ENCODE assay signal across 8 mouse cellular contexts in genomic region chr7:99155311-99156289, GRCm38 (mm10). TPM values are rescaled to one million over a fixed set of nuclear protein-coding genes. Genes with fewer than 3 reads are reported as not detected.
A peak's percentile ranks its signal among the peaks of the same experiment; 100 is the strongest.
DNase-seq lines count a peak whose midpoint lies in the region; ATAC-seq and TF ChIP-seq lines count a peak whose summit lies in the region.

No protein-coding gene starts in this region.

- peaks cover 14% of the 10 kb centered on the region for H3K4me1 ChIP-seq in heart, adult 2 months (ENCODE audit: control insufficient read depth, insufficient read depth, low read length)
- H3K4me1 ChIP-seq in forebrain, embryonic 11.5 days (replicated peaks; ENCODE audit: control insufficient read depth, insufficient read depth, low read length) = peaks cover 7% of the 10 kb centered on the region; the same call in 1 of the 2 replicates

- H3K9me3 ChIP-seq in forebrain, embryonic 11.5 days (ENCODE audit: control insufficient read depth, low read length) = no peaks in the 10 kb centered on the region

- ATAC-seq in forebrain, embryonic 11.5 days (replicated peaks; ENCODE audit: low FRiP score) = peak; percentile 75

- no peak for TF ChIP-seq CTCF in heart, adult 2 months (IDR thresholded peaks at IDR 0.05)

- intact Hi-C loops in heart, adult 2 months (cut with DNase I) = no loop called here
- intact Hi-C loops in heart, postnatal 14 days (cut with DNase I) = no loop called here

- no peak for TF ChIP-seq POLR2A in heart, adult 2 months (IDR thresholded peaks at IDR 0.05; ENCODE audit: insufficient read depth, low read depth, low read length)

- H3K4me3 ChIP-seq in heart, adult 2 months = no peak overlapping the region
- H3K4me3 ChIP-seq in forebrain, embryonic 11.5 days (ENCODE audit: low read depth, low read length) = peak overlapping the region; percentile 1; the same call in 1 of the 2 replicates

- no peak overlapping the region for H3K27ac ChIP-seq in heart, adult 2 months
- peak overlapping the region; percentile 18; the same call in 1 of the 2 replicates for H3K27ac ChIP-seq in forebrain, embryonic 11.5 days (ENCODE audit: low read depth, low read length)

- H3K79me2 ChIP-seq in heart, adult 2 months (replicated peaks; ENCODE audit: control insufficient read depth, insufficient read depth, low read length) = no peaks in the 10 kb centered on the region

- WGBS in heart, adult 2 months = 10% methylated on average over 17 of the region's 17 CpGs
- 22% methylated on average over 17 of the region's 17 CpGs for WGBS in forebrain, embryonic 11.5 days

- TF ChIP-seq EP300 in heart, adult 2 months (IDR thresholded peaks at IDR 0.05; ENCODE audit: insufficient read depth, low read depth, low read length) = no peak

- DNase-seq in heart, adult 2 months = no peak
- DNase-seq in heart, postnatal 14 days = no peak
- peak; percentile 88 for DNase-seq in forebrain, embryonic 11.5 days (ENCODE audit: low spot score)
- peak; percentile 74 for DNase-seq in kidney, adult 9 months
- DNase-seq in lung, postnatal 36 days = peak; percentile 46
- peak; percentile 90 for DNase-seq in yolk sac, embryonic 10.5 days (ENCODE audit: low spot score)
- DNase-seq in layer of hippocampus, adult 8-10 months (ENCODE audit: low spot score in 2 of 2) = no peak
- DNase-seq in layer of hippocampus, adult 11-12 months (ENCODE audit: low spot score) = no peak

- no peaks in the 10 kb centered on the region for H3K27me3 ChIP-seq in heart, adult 2 months (ENCODE audit: control insufficient read depth, insufficient read depth, low read length)
- no peaks in the 10 kb centered on the region for H3K27me3 ChIP-seq in forebrain, embryonic 11.5 days (ENCODE audit: control insufficient read depth, insufficient read depth, low read length)

- peak overlapping the region; percentile 34; the same call in 1 of the 2 replicates for H3K4me2 ChIP-seq in forebrain, embryonic 11.5 days (ENCODE audit: low read depth, low read length, severe bottlenecking)

- peak overlapping the region; percentile 12; the same call in 1 of the 2 replicates for H3K9ac ChIP-seq in heart, adult 2 months (ENCODE audit: low read depth, low read length)
- H3K9ac ChIP-seq in forebrain, embryonic 11.5 days (ENCODE audit: low read length) = peak overlapping the region; percentile 32; the same call in 1 of the 2 replicates

- H3K36me3 ChIP-seq in heart, adult 2 months (ENCODE audit: control insufficient read depth, insufficient read depth, low read length) = peaks cover 6% of the 10 kb centered on the region
- no peaks in the 10 kb centered on the region for H3K36me3 ChIP-seq in forebrain, embryonic 11.5 days (ENCODE audit: control insufficient read depth, insufficient read depth, low read length)

RNA-seq across cellular contexts. Expression of gene Uvrag, which starts 14.7 kb away (rescaled TPM):
- total RNA-seq in heart, adult 2 months (2021) = 10 to 100 TPM; 21.0 to 22.1 TPM
- 5.9 and 9.1 TPM in 2 replicates for polyA plus RNA-seq in heart, adult 2 months (2012; rRNA removed)
- 10 to 100 TPM; 28.2 to 28.3 TPM for total RNA-seq in heart, postnatal 14 days (2021)
- 12.2 and 12.8 TPM in 2 replicates for polyA plus RNA-seq in forebrain, embryonic 11.5 days (2014; fragmentation: Nextera tagmentation; extraction: Ambion mirVana)
- 10 to 100 TPM; 41.6 to 54.7 (median 52.8) TPM for total RNA-seq in layer of hippocampus, adult 8-10 months (2022)

RNA-seq across cellular contexts. Expression of gene Dgat2, which starts 26.9 kb away (rescaled TPM):
- total RNA-seq in heart, adult 2 months (2021) = 100 to 1,000 TPM; 309 to 376 TPM
- 347 and 390 TPM in 2 replicates for polyA plus RNA-seq in heart, adult 2 months (2012; rRNA removed)
- total RNA-seq in heart, postnatal 14 days (2021) = 100 to 1,000 TPM; 256 to 300 TPM
- polyA plus RNA-seq in forebrain, embryonic 11.5 days (2014; fragmentation: Nextera tagmentation; extraction: Ambion mirVana) = 9.2 and 9.5 TPM in 2 replicates
- total RNA-seq in layer of hippocampus, adult 8-10 months (2022) = 10 to 100 TPM; 80.9 to 89.3 (median 85.5) TPM

Comparison
In these comparisons a context has a peak if more than half of its experiments do, and no peak if none do; other contexts are left out.
1. DNase-seq: peak in forebrain, embryonic 11.5 days (single experiment), kidney, adult 9 months (single experiment), lung, postnatal 36 days (single experiment) and yolk sac, embryonic 10.5 days (single experiment); none in heart, adult 2 months (0 of 2), heart, postnatal 14 days (0 of 2), layer of hippocampus, adult 8-10 months (0 of 2) and layer of hippocampus, adult 11-12 months (single experiment).